Mouse (Mus musculus) liver, embryonic 14.5 days (tissue): ENCODE data around the gene Tns4. TPM values are rescaled to one million over a fixed set of nuclear protein-coding genes. Genes with fewer than 3 reads are reported as not detected.

Source experiments
- ATAC-seq: fragments of 200-750 bp; cut with Nextera tagmentation; 2 replicates; pipeline ENCODE4 v1.8.0; 2017; ENCODE audit warnings: moderate number of reproducible peaks, mild to moderate bottlenecking, moderate library complexity; ENCODE audit not compliant: insufficient read depth
- DNase-seq, 3 experiments: peaks; one replicate each; pipeline ENCODE4 v3.0.0-alpha.2; 2012 to 2013; ENCODE audit warnings: low read depth in 3 of 3, low spot score in 3 of 3
- H3K27ac ChIP-seq: fragments of 300-500 bp; sonication (generic); 2 replicates; pipeline ENCODE4 v1.5.1; 2014; ENCODE audit warnings: moderate library complexity, mild to moderate bottlenecking, control low read depth, inconsistent platforms
- H3K27me3 ChIP-seq: fragments of 300-500 bp; sonication (generic); 2 replicates; pipeline ENCODE4 v1.6.1; 2014; ENCODE audit warnings: mild to moderate bottlenecking, low read length, moderate library complexity; ENCODE audit not compliant: control insufficient read depth, insufficient read depth
- H3K36me3 ChIP-seq: fragments of 300-500 bp; sonication (generic); replicated peaks from 2 replicates; pipeline ENCODE4 v1.6.1; 2014; ENCODE audit warnings: low read depth; ENCODE audit not compliant: control insufficient read depth, insufficient read depth
- H3K4me1 ChIP-seq, 2 experiments: fragments of 200-500 bp in 1 of 2; fragments of 300-500 bp in 1 of 2; sonication (generic) in 1 of 2; replicated peaks; 2 replicates each; pipeline ENCODE4 v1.6.1; 2012 to 2014; ENCODE audit warnings: antibody characterized with exemption in 1 of 2, inconsistent platforms in 1 of 2, low read length in 1 of 2; ENCODE audit not compliant: control insufficient read depth in 2 of 2, insufficient read depth in 2 of 2
- H3K4me2 ChIP-seq: fragments of 300-500 bp; sonication (generic); 2 replicates; pipeline ENCODE4 v1.6.1; 2014; ENCODE audit warnings: low read depth, mild to moderate bottlenecking, control low read depth, moderate library complexity
- H3K4me3 ChIP-seq, 2 experiments: fragments of 200-500 bp in 1 of 2; fragments of 300-500 bp in 1 of 2; sonication (generic) in 1 of 2; 2 replicates each; pipeline ENCODE4 v1.5.1; 2012 to 2014; ENCODE audit warnings: low read depth in 2 of 2, low read length in 2 of 2, mild to moderate bottlenecking in 2 of 2, control low read depth in 1 of 2, inconsistent platforms in 1 of 2, moderate library complexity in 1 of 2; ENCODE audit not compliant: insufficient read depth in 1 of 2
- H3K9ac ChIP-seq: fragments of 300-500 bp; sonication (generic); replicated peaks from 2 replicates; pipeline ENCODE4 v1.6.1; 2014; ENCODE audit warnings: mild to moderate bottlenecking, control low read depth, moderate library complexity
- H3K9me3 ChIP-seq: fragments of 300-500 bp; sonication (generic); 2 replicates; pipeline ENCODE4 v1.6.1; 2016; ENCODE audit warnings: low read length, mixed read lengths; ENCODE audit not compliant: control insufficient read depth
- CTCF ChIP-seq: IDR thresholded peaks from 2 replicates; pipeline ENCODE4 v1.5.1; 2016; ENCODE audit warnings: antibody characterized with exemption, low read depth, control low read depth
- EP300 ChIP-seq: IDR thresholded peaks from 2 replicates; pipeline ENCODE4 v1.6.1; 2016; ENCODE audit warnings: antibody characterized with exemption, low read depth
- WGBS: fragments of 180-500 bp; shearing (Covaris S2); extraction: QIAGEN DNeasy Blood & Tissue Kit; methylation state at CpG from one replicate; pipeline ENCODE4 v1.1.7; 2014; ENCODE audit not compliant: insufficient replicate concordance; 5-methylcytosine and 5-hydroxymethylcytosine counted together
- polyA plus RNA-seq, 2 experiments: library from polyadenylated mRNA; depleted of rRNA in 1 of 2; stranded (reverse) in 1 of 2; unstranded in 1 of 2; fragments of >200 nt; fragmentation: Nextera tagmentation in 1 of 2; extraction: Ambion mirVana in 1 of 2; gene quantifications; 2 replicates each; pipeline versions ENCODE4 v1.2.1 to v1.2.3; 2012 to 2014

Gene Tns4
- polyA plus RNA-seq, 2 experiments, result 0.09 to 0.36 TPM

DNA sequence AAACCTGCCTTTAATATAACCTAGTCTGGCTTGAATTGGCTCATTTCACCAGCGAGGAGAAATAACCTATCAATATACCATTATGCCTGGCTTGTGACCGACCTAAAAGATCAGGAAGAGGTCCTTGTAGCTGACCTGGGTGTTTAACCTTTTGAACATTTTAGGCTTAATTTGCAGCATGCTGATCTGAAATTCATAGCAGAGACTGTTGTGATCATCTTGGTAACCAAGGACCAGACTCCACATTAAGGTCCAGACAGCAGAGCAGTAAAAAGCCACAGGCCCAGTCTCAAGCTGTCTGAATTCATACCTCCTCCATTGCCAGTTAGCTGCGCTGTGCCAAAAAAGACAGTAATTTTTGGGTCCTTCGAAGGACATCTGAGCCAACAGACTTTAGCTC is 6.7 kb upstream of the Tns4 start:
- Histone ChIP-seq H3K36me3 (no peaks in the 10 kb centered on the region), H3K27me3 (no peaks in the 10 kb centered on the region), H3K4me1 (no peaks in the 10 kb centered on the region), H3K9ac (no peak overlapping the region), H3K9me3 (no peaks in the 10 kb centered on the region), H3K4me2 (no peak overlapping the region), H3K4me3 (no peak overlapping the region), H3K27ac (no peak overlapping the region)
- TF ChIP-seq CTCF (no peak), EP300 (no peak)
- WGBS, result 65% methylated on average over 4 of the region's 4 CpGs
- ATAC-seq, result no peak
- no peak for DNase-seq

GRCm38 (mm10) chr11:99094911-99095676 is 6.0 kb upstream of the Tns4 start:
- Histone ChIP-seq H3K4me1 (no peaks in the 10 kb centered on the region), H3K9ac (no peak overlapping the region), H3K27ac (no peak overlapping the region), H3K9me3 (no peaks in the 10 kb centered on the region), H3K4me2 (no peak overlapping the region), H3K27me3 (no peaks in the 10 kb centered on the region), H3K36me3 (no peaks in the 10 kb centered on the region), H3K4me3 (no peak overlapping the region)
- DNase-seq (no peak), ATAC-seq (no peak)
- TF ChIP-seq EP300 (no peak), CTCF (no peak)
- WGBS, result 56% methylated on average over 2 of the region's 2 CpGs

GRCm38 (mm10) chr11:99093740-99094139 is 4.6 kb upstream of the Tns4 start:
- no peaks in the 10 kb centered on the region for H3K27me3 ChIP-seq
- no peak overlapping the region for H3K27ac ChIP-seq
- no peaks in the 10 kb centered on the region for H3K36me3 ChIP-seq
- no peak for DNase-seq
- no peaks in the 10 kb centered on the region for H3K4me1 ChIP-seq
- H3K9ac ChIP-seq, result no peak overlapping the region
- no peak overlapping the region for H3K4me3 ChIP-seq
- WGBS, result 46% methylated on average over 7 of the region's 7 CpGs
- no peak overlapping the region for H3K4me2 ChIP-seq
- no peaks in the 10 kb centered on the region for H3K9me3 ChIP-seq
- ATAC-seq, result no peak
- TF ChIP-seq CTCF, result no peak
- TF ChIP-seq EP300, result no peak

GRCm38 (mm10) chr11:99091666-99092065 is 2.6 kb upstream of the Tns4 start:
- DNase-seq (no peak), ATAC-seq (no peak)
- 35% methylated on average over 2 of the region's 2 CpGs for WGBS
- Histone ChIP-seq H3K9me3 (no peaks in the 10 kb centered on the region), H3K9ac (no peak overlapping the region), H3K27ac (no peak overlapping the region), H3K36me3 (no peaks in the 10 kb centered on the region), H3K4me2 (no peak overlapping the region), H3K4me1 (no peaks in the 10 kb centered on the region), H3K27me3 (no peaks in the 10 kb centered on the region), H3K4me3 (no peak overlapping the region)
- TF ChIP-seq CTCF (no peak), EP300 (no peak)

- 66% methylated on average over 8 of the region's 8 CpGs for WGBS
- H3K4me1 ChIP-seq, result no peaks in the 10 kb centered on the region
- TF ChIP-seq EP300, result no peak
- TF ChIP-seq CTCF, result no peak
- no peak for DNase-seq
- no peak overlapping the region for H3K4me2 ChIP-seq
- no peaks in the 10 kb centered on the region for H3K27me3 ChIP-seq
- H3K36me3 ChIP-seq, result no peaks in the 10 kb centered on the region
- no peak overlapping the region for H3K9ac ChIP-seq
- H3K27ac ChIP-seq, result no peak overlapping the region
- H3K9me3 ChIP-seq, result no peaks in the 10 kb centered on the region
- H3K4me3 ChIP-seq, result no peak overlapping the region
- ATAC-seq, result no peak
Measured at GRCm38 (mm10) chr11:99090391-99090790, 1.3 kb upstream of the Tns4 start.
